Mouse (Mus musculus) G1E (cell line): ENCODE results near the gene Smim24. TPM values are rescaled to one million over a fixed set of nuclear protein-coding genes. Genes with fewer than 3 reads are reported as not detected.

Source experiments
- ATAC-seq: 2 replicates; pipeline ENCODE4 v1.8.0; 2016; ENCODE audit warnings: mild to moderate bottlenecking; ENCODE audit not compliant: insufficient number of reproducible peaks, poor library complexity, low FRiP score, severe bottlenecking; ENCODE audit errors: extremely low read depth
- DNase-seq: peaks from one replicate; pipeline ENCODE4 v3.0.0; 2012; ENCODE audit warnings: low spot score
- H3K27me3 ChIP-seq: 2 replicates; pipeline ENCODE4 v1.6.1; 2012; ENCODE audit warnings: mild to moderate bottlenecking, low read length, inconsistent platforms; ENCODE audit not compliant: insufficient read depth
- H3K36me3 ChIP-seq: replicated peaks from 2 replicates; pipeline ENCODE3; 2012; ENCODE audit warnings: mild to moderate bottlenecking, inconsistent platforms
- H3K4me1 ChIP-seq: 2 replicates; pipeline ENCODE4 v1.6.1; 2012; ENCODE audit warnings: low read depth, low read length, inconsistent platforms, mixed read lengths; ENCODE audit not compliant: insufficient read depth
- H3K4me3 ChIP-seq: 2 replicates; pipeline ENCODE4 v1.5.1; 2012; ENCODE audit warnings: low read depth, mild to moderate bottlenecking, inconsistent platforms, low read length, moderate library complexity, mixed read lengths
- H3K9me3 ChIP-seq: replicated peaks from 2 replicates; pipeline ENCODE4 v1.6.1; 2012; ENCODE audit warnings: inconsistent platforms
- CTCF ChIP-seq: IDR thresholded peaks from 2 replicates; pipeline ENCODE4 v1.5.1; 2012; ENCODE audit warnings: low read depth, low read length, inconsistent platforms, mixed read lengths
- GATA1 ChIP-seq: IDR thresholded peaks from 2 replicates; pipeline ENCODE4 v1.6.1; 2012; ENCODE audit warnings: borderline replicate concordance, low read length, inconsistent platforms, mixed read lengths
- GATA2 ChIP-seq: IDR thresholded peaks from 2 replicates; pipeline ENCODE4 v1.6.1; 2012; ENCODE audit warnings: low read depth, low read length, inconsistent platforms, borderline replicate concordance
- POLR2AphosphoS5 ChIP-seq: IDR thresholded peaks from 2 replicates; pipeline ENCODE4 v1.6.1; 2012; ENCODE audit warnings: low read depth, low read length, inconsistent platforms; ENCODE audit not compliant: insufficient replicate concordance
- TAL1 ChIP-seq: conservative IDR thresholded peaks from 2 replicates; pipeline ENCODE4 v1.6.1; 2012; ENCODE audit warnings: low read depth, low read length, inconsistent platforms, mixed read lengths
- polyA plus RNA-seq: library from polyadenylated mRNA; stranded (reverse); fragments of >175 nt; gene quantifications from 2 replicates; pipeline ENCODE4 v1.2.3, GENCODE M21; 2012
- total RNA-seq, 2 experiments: library from RNA; stranded (forward) in 1 of 2; stranded (reverse) in 1 of 2; fragments of 200-1000 nt in 1 of 2; fragments of >200 nt in 1 of 2; fragmentation: Nextera tagmentation in 1 of 2; gene quantifications; 2 replicates each; pipeline ENCODE4 v1.2.3; 2014 to 2017

The Smim24 gene
- total and polyA plus RNA-seq, 3 experiments: 1.6 to 13.8 (median 3.5) TPM

- peaks cover 92% of the 10 kb centered on the region for H3K27me3 ChIP-seq
- ATAC-seq (no peak), DNase-seq (no peak)
- no peak overlapping the region for H3K4me3 ChIP-seq
- H3K36me3 ChIP-seq: peaks cover 7% of the 10 kb centered on the region
- H3K9me3 ChIP-seq: no peaks in the 10 kb centered on the region
- no peak for TF ChIP-seq GATA1
- TF ChIP-seq POLR2AphosphoS5: no peak
- no peak for TF ChIP-seq CTCF
- TF ChIP-seq GATA2: no peak
- no peak for TF ChIP-seq TAL1
- peaks cover 24% of the 10 kb centered on the region for H3K4me1 ChIP-seq
Measured at GRCm38 (mm10) chr10:81424246-81425051, 31.6 kb downstream of the Smim24 start.

GRCm38 (mm10) chr10:81425236-81425850 lies 32.5 kb downstream of the Smim24 start:
- Histone ChIP-seq H3K9me3 (no peaks in the 10 kb centered on the region), H3K36me3 (peaks cover 1% of the 10 kb centered on the region), H3K27me3 (peaks cover 83% of the 10 kb centered on the region), H3K4me1 (peaks cover 30% of the 10 kb centered on the region), H3K4me3 (no peak overlapping the region)
- no peak for TF ChIP-seq GATA1
- TF ChIP-seq POLR2AphosphoS5: no peak
- no peak for TF ChIP-seq TAL1
- TF ChIP-seq GATA2: no peak
- no peak for TF ChIP-seq CTCF
- no peak for ATAC-seq
- no peak for DNase-seq

- H3K36me3 ChIP-seq: no peaks in the 10 kb centered on the region
- peaks cover 80% of the 10 kb centered on the region for H3K27me3 ChIP-seq
- H3K4me3 ChIP-seq: peak overlapping the region; percentile 45; the same call in 1 of the 2 replicates
- H3K4me1 ChIP-seq: peaks cover 34% of the 10 kb centered on the region
- no peaks in the 10 kb centered on the region for H3K9me3 ChIP-seq
- DNase-seq (no peak), ATAC-seq (no peak)
- TF ChIP-seq GATA2 (no peak), TAL1 (no peak), POLR2AphosphoS5 (no peak), GATA1 (no peak), CTCF (no peak)
Measured at GRCm38 (mm10) chr10:81426081-81426671, 33.3 kb downstream of the Smim24 start.

- Histone ChIP-seq H3K36me3 (no peaks in the 10 kb centered on the region), H3K27me3 (peaks cover 81% of the 10 kb centered on the region), H3K9me3 (no peaks in the 10 kb centered on the region), H3K4me1 (peaks cover 41% of the 10 kb centered on the region), H3K4me3 (peak overlapping the region; percentile 45; the same call in 1 of the 2 replicates)
- TF ChIP-seq CTCF (no peak), GATA2 (no peak), TAL1 (no peak), GATA1 (no peak), POLR2AphosphoS5 (no peak)
- DNase-seq (no peak), ATAC-seq (no peak)
Measured at GRCm38 (mm10) chr10:81426897-81427296, 34.0 kb downstream of the Smim24 start.

- Histone ChIP-seq H3K4me3 (no peak overlapping the region), H3K4me1 (peaks cover 44% of the 10 kb centered on the region), H3K36me3 (no peaks in the 10 kb centered on the region), H3K9me3 (no peaks in the 10 kb centered on the region), H3K27me3 (peaks cover 79% of the 10 kb centered on the region)
- no peak for ATAC-seq
- no peak for TF ChIP-seq GATA2
- no peak for TF ChIP-seq TAL1
- no peak for TF ChIP-seq GATA1
- TF ChIP-seq CTCF: no peak
- TF ChIP-seq POLR2AphosphoS5: no peak
- DNase-seq: no peak
Measured at GRCm38 (mm10) chr10:81427327-81427726, 34.5 kb downstream of the Smim24 start.

GRCm38 (mm10) chr10:81427804-81428506 lies 35.1 kb downstream of the Smim24 start:
- peaks cover 76% of the 10 kb centered on the region for H3K27me3 ChIP-seq
- peaks cover 50% of the 10 kb centered on the region for H3K4me1 ChIP-seq
- TF ChIP-seq GATA2: no peak
- TF ChIP-seq CTCF: no peak
- TF ChIP-seq TAL1: no peak
- TF ChIP-seq POLR2AphosphoS5: no peak
- no peak for TF ChIP-seq GATA1
- no peak for DNase-seq
- no peak overlapping the region for H3K4me3 ChIP-seq
- no peak for ATAC-seq
- H3K36me3 ChIP-seq: no peaks in the 10 kb centered on the region
- H3K9me3 ChIP-seq: no peaks in the 10 kb centered on the region
